Mouse (Mus musculus): Measurements from ENCODE around the gene Wfdc6a.

- TF ChIP-seq CTCF (IDR thresholded peaks at IDR 0.05; ENCODE audit: low read depth): no peak
- TF ChIP-seq EP300 (IDR thresholded peaks at IDR 0.05; ENCODE audit: low read depth): no peak
These were observed 33.7 kb downstream of the Wfdc6a start for GRCm38 (mm10) chr2:164551502-164551901.

Measured in liver, embryonic 14.5 days (tissue).